ENCODE assay signal across 8 mouse cellular contexts in the genomic region with DNA sequence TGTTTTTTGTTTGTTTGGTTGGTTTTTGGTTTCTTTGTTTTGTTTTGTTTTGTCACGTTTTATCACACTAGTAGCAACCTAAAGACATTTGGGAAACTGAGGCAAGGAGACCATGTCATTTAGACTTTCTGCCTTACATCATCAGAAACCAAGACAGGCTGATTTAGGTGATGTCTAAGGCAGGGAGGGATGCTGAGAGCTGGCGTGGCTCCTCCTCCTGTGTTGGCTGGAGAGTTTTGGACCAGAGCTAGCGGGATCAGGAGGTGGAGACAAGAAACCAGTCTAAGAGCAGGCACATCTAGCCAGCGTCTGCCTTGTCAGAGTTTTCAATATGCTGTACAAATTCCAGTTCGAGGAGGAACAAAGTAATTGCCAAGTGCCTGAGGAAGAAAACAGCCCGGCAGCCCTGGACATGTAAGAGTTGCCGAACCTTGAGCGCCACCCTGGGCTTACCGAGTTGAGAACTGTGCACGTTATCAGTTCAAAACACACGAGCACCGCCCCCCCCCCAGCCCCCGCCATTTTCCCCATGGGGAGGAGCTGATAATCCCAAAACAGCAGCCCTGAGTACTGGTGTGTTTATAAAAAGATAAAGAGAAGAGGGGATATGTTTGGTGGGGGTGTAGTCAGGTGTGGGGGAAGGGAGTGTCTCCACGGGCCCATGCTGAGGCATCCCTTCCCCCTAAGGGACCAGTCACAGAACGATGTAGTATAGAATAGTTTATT. TPM values are rescaled to one million over a fixed set of nuclear protein-coding genes. Genes with fewer than 3 reads are reported as not detected.
DNase-seq lines count a peak whose midpoint lies in the region; ATAC-seq and TF ChIP-seq lines count a peak whose summit lies in the region.

No protein-coding gene starts in this region.

- no peak for DNase-seq in heart, adult 8-10 months (ENCODE audit: low spot score)
- DNase-seq in brain, embryonic 14.5 days (ENCODE audit: low read depth) = peak; percentile 50
- DNase-seq in hindbrain, embryonic 11.5 days (ENCODE audit: low spot score) = no peak
- no peak for DNase-seq in urinary bladder, postnatal 4 days (ENCODE audit: low spot score in 2 of 2)
- DNase-seq in kidney, postnatal 4 days = no peak
- no peak for DNase-seq in thymus, adult 18-20 months

- H3K36me3 ChIP-seq in heart, embryonic 11.5 days (ENCODE audit: control insufficient read depth, insufficient read depth, low read length) = no peaks in the 10 kb centered on the region
- no peaks in the 10 kb centered on the region for H3K36me3 ChIP-seq in hindbrain, embryonic 11.5 days (ENCODE audit: control insufficient read depth, insufficient read depth, low read length)
- H3K36me3 ChIP-seq in midbrain, embryonic 15.5 days (replicated peaks) = no peaks in the 10 kb centered on the region

- no peak for TF ChIP-seq POLR2A in brain, embryonic 14.5 days (IDR thresholded peaks at IDR 0.05; ENCODE audit: borderline replicate concordance, extremely low read depth, insufficient read depth, insufficient read length, poor library complexity, severe bottlenecking)

- WGBS in heart, embryonic 11.5 days (ENCODE audit: insufficient replicate concordance) = 3% methylated on average over 15 of the region's 15 CpGs
- 9% methylated on average over 15 of the region's 15 CpGs for WGBS in hindbrain, embryonic 11.5 days
- 9% methylated on average over 15 of the region's 15 CpGs for WGBS in midbrain, embryonic 15.5 days

- H3K4me1 ChIP-seq in heart, embryonic 11.5 days (ENCODE audit: control insufficient read depth, insufficient read depth, low read length) = no peaks in the 10 kb centered on the region
- no peaks in the 10 kb centered on the region for H3K4me1 ChIP-seq in hindbrain, embryonic 11.5 days (replicated peaks; ENCODE audit: control insufficient read depth, insufficient read depth, low read length)
- peaks cover 24% of the 10 kb centered on the region for H3K4me1 ChIP-seq in midbrain, embryonic 15.5 days

- H3K27me3 ChIP-seq in heart, embryonic 11.5 days (ENCODE audit: control insufficient read depth, insufficient read depth, low read length) = peaks cover 32% of the 10 kb centered on the region
- H3K27me3 ChIP-seq in hindbrain, embryonic 11.5 days (ENCODE audit: control insufficient read depth, insufficient read depth, low read length) = peaks cover 22% of the 10 kb centered on the region
- H3K27me3 ChIP-seq in midbrain, embryonic 15.5 days (replicated peaks) = peaks cover 6% of the 10 kb centered on the region

- ATAC-seq in heart, embryonic 11.5 days (replicated peaks; ENCODE audit: insufficient number of reproducible peaks, low FRiP score, low TSS enrichment) = peak; percentile 88
- ATAC-seq in hindbrain, embryonic 11.5 days (ENCODE audit: low FRiP score) = 0 out of 2 replicates have a peak, but pooled peaks have one; percentile 62
- ATAC-seq in midbrain, embryonic 15.5 days (replicated peaks) = peak; percentile 21

- no peaks in the 10 kb centered on the region for H3K9me3 ChIP-seq in heart, embryonic 11.5 days (replicated peaks; ENCODE audit: control insufficient read depth, low read length)
- no peaks in the 10 kb centered on the region for H3K9me3 ChIP-seq in hindbrain, embryonic 11.5 days (ENCODE audit: control insufficient read depth, low read length)
- no peaks in the 10 kb centered on the region for H3K9me3 ChIP-seq in midbrain, embryonic 15.5 days

- H3K4me2 ChIP-seq in heart, embryonic 11.5 days = peak overlapping the region; percentile 47
- H3K4me2 ChIP-seq in hindbrain, embryonic 11.5 days (replicated peaks; ENCODE audit: low read depth, low read length) = no peak overlapping the region
- peak overlapping the region; percentile 35 for H3K4me2 ChIP-seq in midbrain, embryonic 15.5 days

- no peak overlapping the region for H3K9ac ChIP-seq in heart, embryonic 11.5 days (ENCODE audit: low read depth, low read length)
- H3K9ac ChIP-seq in hindbrain, embryonic 11.5 days (ENCODE audit: low read depth, low read length) = no peak overlapping the region
- H3K9ac ChIP-seq in midbrain, embryonic 15.5 days = no peak overlapping the region

- no peak for TF ChIP-seq CTCF in brain, embryonic 14.5 days (IDR thresholded peaks at IDR 0.05; ENCODE audit: borderline replicate concordance, extremely low read depth, insufficient read depth, insufficient read length)

- H3K27ac ChIP-seq in heart, embryonic 11.5 days (ENCODE audit: low read depth, low read length) = peak overlapping the region; percentile 86
- H3K27ac ChIP-seq in hindbrain, embryonic 11.5 days (ENCODE audit: low read depth, low read length) = no peak overlapping the region
- H3K27ac ChIP-seq in midbrain, embryonic 15.5 days = no peak overlapping the region

- peak overlapping the region; percentile 12; the same call in 1 of the 2 replicates for H3K4me3 ChIP-seq in heart, embryonic 11.5 days (ENCODE audit: low read depth, low read length)
- H3K4me3 ChIP-seq in hindbrain, embryonic 11.5 days (ENCODE audit: low read depth, low read length) = no peak overlapping the region
- H3K4me3 ChIP-seq in midbrain, embryonic 15.5 days = peak overlapping the region; percentile 6; the same call in 1 of the 2 replicates

RNA-seq across cellular contexts. Expression of a gene that starts 29.5 kb away (rescaled TPM):
- 4.3 and 4.4 TPM in 2 replicates for polyA plus RNA-seq in heart, embryonic 11.5 days (2014; fragmentation: Nextera tagmentation; extraction: Ambion mirVana)
- 100 to 1,000 TPM in 1 of 4 experiments, 10 to 100 TPM in 3; 77.7 to 103 (median 89.0) TPM for total RNA-seq in heart, adult 8-10 months (2022)
- polyA plus RNA-seq in brain, embryonic 14.5 days (2012; rRNA removed) = 10.9 and 20.9 TPM in 2 replicates
- 2.4 and 4.9 TPM in 2 replicates for polyA plus RNA-seq in hindbrain, embryonic 11.5 days (2014; fragmentation: Nextera tagmentation; extraction: Ambion mirVana)
- 14.1 and 15.1 TPM in 2 replicates for polyA plus RNA-seq in midbrain, embryonic 15.5 days (2015; fragmentation: Nextera tagmentation; extraction: Ambion mirVana)

RNA-seq across cellular contexts. Expression of a gene that starts 30.5 kb away (rescaled TPM):
- polyA plus RNA-seq in heart, embryonic 11.5 days (2014; fragmentation: Nextera tagmentation; extraction: Ambion mirVana) = 89.6 and 96.3 TPM in 2 replicates
- total RNA-seq in heart, adult 8-10 months (2022) = 10 to 100 TPM; 72.4 to 87.0 (median 78.7) TPM
- 88.9 and 98.1 TPM in 2 replicates for polyA plus RNA-seq in brain, embryonic 14.5 days (2012; rRNA removed)
- polyA plus RNA-seq in hindbrain, embryonic 11.5 days (2014; fragmentation: Nextera tagmentation; extraction: Ambion mirVana) = 152 and 157 TPM in 2 replicates
- polyA plus RNA-seq in midbrain, embryonic 15.5 days (2015; fragmentation: Nextera tagmentation; extraction: Ambion mirVana) = 101 and 103 TPM in 2 replicates

Comparison
In these comparisons a context has a peak if more than half of its experiments do, and no peak if none do; other contexts are left out.
1. ATAC-seq: peak in every context shown above with its lines; median percentile 88 in heart, embryonic 11.5 days; 62 in hindbrain, embryonic 11.5 days; 21 in midbrain, embryonic 15.5 days.